Mouse (Mus musculus) forebrain, embryonic 14.5 days (tissue): Measurements from ENCODE around the gene Gadd45gip1. TPM values are rescaled to one million over a fixed set of nuclear protein-coding genes. Genes with fewer than 3 reads are reported as not detected.

ENCODE experiments used
- ATAC-seq: fragments of 200-750 bp; cut with Nextera tagmentation; 2 replicates; pipeline ENCODE4 v1.8.0; 2017; ENCODE audit warnings: mild to moderate bottlenecking, moderate library complexity
- DNase-seq: peaks from one replicate; pipeline ENCODE4 v3.0.0-alpha.2; 2015; ENCODE audit warnings: low spot score
- H3K27ac ChIP-seq: fragments of 300-500 bp; sonication (generic); 2 replicates; pipeline ENCODE4 v1.5.1; 2014; ENCODE audit warnings: low read depth, mild to moderate bottlenecking, control low read depth, low read length, moderate library complexity
- H3K27me3 ChIP-seq: fragments of 300-500 bp; sonication (generic); replicated peaks from 2 replicates; pipeline ENCODE4 v1.6.1; 2014; ENCODE audit warnings: low read length, control low read depth, mixed read lengths; ENCODE audit not compliant: control insufficient read depth, insufficient read depth
- H3K36me3 ChIP-seq: fragments of 300-500 bp; sonication (generic); 2 replicates; pipeline ENCODE4 v1.6.1; 2014; ENCODE audit warnings: low read length, control low read depth; ENCODE audit not compliant: control insufficient read depth, insufficient read depth
- H3K4me1 ChIP-seq: fragments of 300-500 bp; sonication (generic); 2 replicates; pipeline ENCODE4 v1.6.1; 2014; ENCODE audit warnings: antibody characterized with exemption, low read length, control low read depth; ENCODE audit not compliant: control insufficient read depth, insufficient read depth
- H3K4me2 ChIP-seq: fragments of 300-500 bp; sonication (generic); 2 replicates; pipeline ENCODE4 v1.6.1; 2014; ENCODE audit warnings: mild to moderate bottlenecking, control low read depth, low read length
- H3K4me3 ChIP-seq: fragments of 300-500 bp; sonication (generic); 2 replicates; pipeline ENCODE4 v1.5.1; 2014; ENCODE audit warnings: low read depth, low read length, control low read depth
- H3K9ac ChIP-seq: fragments of 300-500 bp; sonication (generic); 2 replicates; pipeline ENCODE4 v1.6.1; 2014; ENCODE audit warnings: mild to moderate bottlenecking, low read length, control low read depth, moderate library complexity
- H3K9me3 ChIP-seq: fragments of 300-500 bp; sonication (generic); replicated peaks from 2 replicates; pipeline ENCODE4 v1.6.1; 2016; ENCODE audit warnings: low read length, control low read depth, mixed read lengths; ENCODE audit not compliant: control insufficient read depth
- WGBS: fragments of 180-500 bp; shearing (Covaris S2); extraction: QIAGEN DNeasy Blood & Tissue Kit; methylation state at CpG from one replicate; pipeline ENCODE4 v1.1.7; 2014; 5-methylcytosine and 5-hydroxymethylcytosine counted together
- polyA plus RNA-seq: library from polyadenylated mRNA; unstranded; fragments of >200 nt; fragmentation: Nextera tagmentation; extraction: Ambion mirVana; gene quantifications from 2 replicates; pipeline ENCODE4 v1.2.1, GENCODE M21; 2014

The Gadd45gip1 gene
- polyA plus RNA-seq, 1 experiment from 2014 or later, result 41.3 TPM

GRCm38 (mm10) chr8:84792429-84792947 is 38.8 kb upstream of the Gadd45gip1 start:
- Histone ChIP-seq H3K4me1 (peaks cover 60% of the 10 kb centered on the region), H3K27ac (peak overlapping the region; percentile 95), H3K4me2 (no peak overlapping the region), H3K9ac (no peak overlapping the region), H3K9me3 (no peaks in the 10 kb centered on the region), H3K27me3 (peaks cover 28% of the 10 kb centered on the region; the same call in 1 of the 2 replicates), H3K4me3 (no peak overlapping the region), H3K36me3 (peaks cover 11% of the 10 kb centered on the region; the same call in 1 of the 2 replicates)
- no peak for DNase-seq
- no peak for ATAC-seq
- 69% methylated on average over 12 of the region's 12 CpGs for WGBS

GRCm38 (mm10) chr8:84793134-84793533 is 38.2 kb upstream of the Gadd45gip1 start:
- Histone ChIP-seq H3K4me1 (peaks cover 62% of the 10 kb centered on the region), H3K9ac (peak overlapping the region; percentile 56), H3K27ac (peak overlapping the region; percentile 95), H3K4me3 (no peak overlapping the region; the same call in 1 of the 2 replicates), H3K4me2 (peak overlapping the region; percentile 38), H3K9me3 (no peaks in the 10 kb centered on the region), H3K36me3 (peaks cover 11% of the 10 kb centered on the region; the same call in 1 of the 2 replicates), H3K27me3 (peaks cover 31% of the 10 kb centered on the region; the same call in 1 of the 2 replicates)
- 71% methylated on average over 9 of the region's 9 CpGs for WGBS
- ATAC-seq, result no peak
- no peak for DNase-seq

- peaks cover 36% of the 10 kb centered on the region for H3K27me3 ChIP-seq
- WGBS, result 27% methylated on average over 12 of the region's 13 CpGs
- H3K27ac ChIP-seq, result peak overlapping the region; percentile 95
- ATAC-seq, result peak; percentile 85
- H3K4me2 ChIP-seq, result peak overlapping the region; percentile 38
- peaks cover 61% of the 10 kb centered on the region for H3K4me1 ChIP-seq
- peak; percentile 95 for DNase-seq
- peak overlapping the region; percentile 3 for H3K4me3 ChIP-seq
- peaks cover 11% of the 10 kb centered on the region; the same call in 1 of the 2 replicates for H3K36me3 ChIP-seq
- H3K9ac ChIP-seq, result peak overlapping the region; percentile 56
- H3K9me3 ChIP-seq, result no peaks in the 10 kb centered on the region
Observed at GRCm38 (mm10) chr8:84793791-84794485, 37.4 kb upstream of the Gadd45gip1 start.

GRCm38 (mm10) chr8:84794486-84794885 is 36.8 kb upstream of the Gadd45gip1 start:
- WGBS, result 26% methylated on average over 7 of the region's 7 CpGs
- H3K27ac ChIP-seq, result peak overlapping the region; percentile 95
- ATAC-seq (peak; percentile 8), DNase-seq (peak; percentile 31)
- peaks cover 31% of the 10 kb centered on the region for H3K27me3 ChIP-seq
- peaks cover 11% of the 10 kb centered on the region; the same call in 1 of the 2 replicates for H3K36me3 ChIP-seq
- H3K9ac ChIP-seq, result peak overlapping the region; percentile 47
- no peak overlapping the region for H3K4me3 ChIP-seq
- peak overlapping the region; percentile 34 for H3K4me2 ChIP-seq
- no peaks in the 10 kb centered on the region for H3K9me3 ChIP-seq
- H3K4me1 ChIP-seq, result peaks cover 56% of the 10 kb centered on the region

GRCm38 (mm10) chr8:84797256-84797797 is 34.0 kb upstream of the Gadd45gip1 start:
- peaks cover 44% of the 10 kb centered on the region for H3K4me1 ChIP-seq
- H3K4me3 ChIP-seq, result peak overlapping the region; percentile 60
- peak overlapping the region; percentile 77 for H3K4me2 ChIP-seq
- peak overlapping the region; percentile 96 for H3K9ac ChIP-seq
- no peak for DNase-seq
- 60% methylated on average over 15 of the region's 15 CpGs for WGBS
- no peaks in the 10 kb centered on the region for H3K9me3 ChIP-seq
- peaks cover 11% of the 10 kb centered on the region; the same call in 1 of the 2 replicates for H3K36me3 ChIP-seq
- peaks cover 23% of the 10 kb centered on the region for H3K27me3 ChIP-seq
- peak overlapping the region; percentile 97 for H3K27ac ChIP-seq
- no peak for ATAC-seq

- H3K9ac ChIP-seq, result peak overlapping the region; percentile 96
- DNase-seq (peak; percentile 77), ATAC-seq (no peak)
- H3K9me3 ChIP-seq, result no peaks in the 10 kb centered on the region
- peak overlapping the region; percentile 97 for H3K27ac ChIP-seq
- 53% methylated on average over 6 of the region's 6 CpGs for WGBS
- peaks cover 40% of the 10 kb centered on the region for H3K4me1 ChIP-seq
- H3K27me3 ChIP-seq, result peaks cover 23% of the 10 kb centered on the region
- H3K4me2 ChIP-seq, result peak overlapping the region; percentile 77
- H3K36me3 ChIP-seq, result peaks cover 11% of the 10 kb centered on the region; the same call in 1 of the 2 replicates
- H3K4me3 ChIP-seq, result peak overlapping the region; percentile 60
Observed at GRCm38 (mm10) chr8:84797971-84798370, 33.4 kb upstream of the Gadd45gip1 start.

- peak overlapping the region; percentile 77 for H3K4me2 ChIP-seq
- H3K9me3 ChIP-seq, result no peaks in the 10 kb centered on the region
- peaks cover 11% of the 10 kb centered on the region; the same call in 1 of the 2 replicates for H3K36me3 ChIP-seq
- ATAC-seq, result no peak
- H3K4me3 ChIP-seq, result peak overlapping the region; percentile 60
- WGBS, result 30% methylated on average over 10 of the region's 10 CpGs
- DNase-seq, result no peak
- H3K27me3 ChIP-seq, result peaks cover 23% of the 10 kb centered on the region
- peaks cover 36% of the 10 kb centered on the region for H3K4me1 ChIP-seq
- H3K9ac ChIP-seq, result peak overlapping the region; percentile 96
- peak overlapping the region; percentile 97 for H3K27ac ChIP-seq
Observed at GRCm38 (mm10) chr8:84798446-84799135, 32.7 kb upstream of the Gadd45gip1 start.

GRCm38 (mm10) chr8:84799136-84799931 is 32.0 kb upstream of the Gadd45gip1 start:
- H3K27ac ChIP-seq, result peak overlapping the region; percentile 97
- H3K4me2 ChIP-seq, result peak overlapping the region; percentile 77
- no peaks in the 10 kb centered on the region for H3K9me3 ChIP-seq
- WGBS, result under 1% methylated on average over 49 of the region's 108 CpGs
- peaks cover 11% of the 10 kb centered on the region; the same call in 1 of the 2 replicates for H3K36me3 ChIP-seq
- peaks cover 23% of the 10 kb centered on the region for H3K27me3 ChIP-seq
- ATAC-seq, result peak; percentile 3; the same call in 1 of the 2 replicates
- H3K4me1 ChIP-seq, result peaks cover 36% of the 10 kb centered on the region
- peak overlapping the region; percentile 60 for H3K4me3 ChIP-seq
- H3K9ac ChIP-seq, result peak overlapping the region; percentile 96
- DNase-seq, result peak; percentile 69
